Mouse (Mus musculus): ENCODE data around the gene Zbtb49. TPM values are rescaled to one million over a fixed set of nuclear protein-coding genes. Genes with fewer than 3 reads are reported as not detected.
A peak's percentile ranks its signal among the peaks of the same experiment; 100 is the strongest.

Zbtb49 gene
- polyA plus RNA-seq, 1 experiment from 2014 or later = 6.7 TPM

DNA sequence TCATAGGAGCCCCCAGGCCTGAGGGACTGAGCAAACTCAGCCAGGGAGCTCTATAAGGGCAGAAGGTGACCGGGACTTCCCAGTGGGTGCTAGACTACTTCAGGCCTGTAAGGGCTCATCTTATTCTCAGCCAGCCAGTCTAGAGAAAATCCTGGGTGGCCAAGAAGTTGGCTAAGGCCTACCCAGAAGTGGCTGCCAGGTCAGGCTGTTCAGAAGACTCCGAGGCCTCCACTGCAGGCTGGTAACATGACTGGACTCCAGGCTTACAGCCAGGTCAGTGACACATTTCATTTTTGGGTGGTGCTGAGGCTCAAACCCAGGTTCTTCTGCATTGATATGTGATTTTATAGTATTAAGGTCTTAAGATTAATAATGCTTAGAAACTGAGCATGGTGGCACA lies 20.6 kb downstream of the Zbtb49 start:
- Histone ChIP-seq H3K27me3 (replicated peaks; ENCODE audit: insufficient read depth, low read length) (no peaks in the 10 kb centered on the region), H3K9me3 (ENCODE audit: low read length) (no peaks in the 10 kb centered on the region), H3K4me1 (ENCODE audit: insufficient read depth, low read depth, low read length) (no peaks in the 10 kb centered on the region), H3K4me3 (ENCODE audit: low read depth, low read length) (no peak overlapping the region), H3K4me2 (replicated peaks; ENCODE audit: low read depth, low read length) (no peak overlapping the region), H3K9ac (replicated peaks; ENCODE audit: low read depth) (no peak overlapping the region), H3K36me3 (ENCODE audit: insufficient read depth, low read length) (0 out of 2 replicates have a peak, but pooled peaks cover 15% of the 10 kb centered on the region), H3K27ac (ENCODE audit: low read length) (no peak overlapping the region)
- DNase-seq (ENCODE audit: low spot score) (no peak), ATAC-seq (no peak)
- 88% methylated on average over 2 of the region's 2 CpGs for WGBS
- TF ChIP-seq EP300 (IDR thresholded peaks at IDR 0.05) = no peak
- no peak for TF ChIP-seq CTCF (IDR thresholded peaks at IDR 0.05)

DNA sequence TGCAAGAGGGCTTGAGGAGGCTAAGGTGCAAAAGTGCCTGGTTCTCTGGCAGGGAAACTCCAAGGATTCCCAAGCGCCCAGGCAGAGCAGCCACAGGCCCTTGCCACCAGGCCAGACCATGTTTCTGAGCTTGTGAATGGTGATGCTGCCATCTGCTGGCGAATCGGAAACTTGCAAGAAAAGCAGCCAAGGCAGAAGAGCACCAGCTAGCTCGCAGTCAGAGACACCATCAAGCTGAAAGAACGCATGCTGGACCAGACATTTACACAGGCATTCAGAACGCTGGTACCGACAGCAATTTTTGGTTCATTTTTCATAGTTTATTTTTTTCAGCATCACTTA lies 22.8 kb downstream of the Zbtb49 start:
- TF ChIP-seq EP300 (IDR thresholded peaks at IDR 0.05) (no peak), CTCF (IDR thresholded peaks at IDR 0.05) (peak; percentile 92)
- Histone ChIP-seq H3K4me1 (ENCODE audit: insufficient read depth, low read depth, low read length) (no peaks in the 10 kb centered on the region), H3K9me3 (ENCODE audit: low read length) (no peaks in the 10 kb centered on the region), H3K27me3 (replicated peaks; ENCODE audit: insufficient read depth, low read length) (no peaks in the 10 kb centered on the region), H3K36me3 (ENCODE audit: insufficient read depth, low read length) (0 out of 2 replicates have a peak, but pooled peaks cover 15% of the 10 kb centered on the region), H3K4me2 (replicated peaks; ENCODE audit: low read depth, low read length) (no peak overlapping the region), H3K9ac (replicated peaks; ENCODE audit: low read depth) (no peak overlapping the region), H3K27ac (ENCODE audit: low read length) (no peak overlapping the region), H3K4me3 (ENCODE audit: low read depth, low read length) (no peak overlapping the region)
- peak; percentile 74 for DNase-seq (ENCODE audit: low spot score)
- ATAC-seq = 0 out of 2 replicates have a peak, but pooled peaks have one; percentile 47
- WGBS = 17% methylated on average over 7 of the region's 7 CpGs

DNA sequence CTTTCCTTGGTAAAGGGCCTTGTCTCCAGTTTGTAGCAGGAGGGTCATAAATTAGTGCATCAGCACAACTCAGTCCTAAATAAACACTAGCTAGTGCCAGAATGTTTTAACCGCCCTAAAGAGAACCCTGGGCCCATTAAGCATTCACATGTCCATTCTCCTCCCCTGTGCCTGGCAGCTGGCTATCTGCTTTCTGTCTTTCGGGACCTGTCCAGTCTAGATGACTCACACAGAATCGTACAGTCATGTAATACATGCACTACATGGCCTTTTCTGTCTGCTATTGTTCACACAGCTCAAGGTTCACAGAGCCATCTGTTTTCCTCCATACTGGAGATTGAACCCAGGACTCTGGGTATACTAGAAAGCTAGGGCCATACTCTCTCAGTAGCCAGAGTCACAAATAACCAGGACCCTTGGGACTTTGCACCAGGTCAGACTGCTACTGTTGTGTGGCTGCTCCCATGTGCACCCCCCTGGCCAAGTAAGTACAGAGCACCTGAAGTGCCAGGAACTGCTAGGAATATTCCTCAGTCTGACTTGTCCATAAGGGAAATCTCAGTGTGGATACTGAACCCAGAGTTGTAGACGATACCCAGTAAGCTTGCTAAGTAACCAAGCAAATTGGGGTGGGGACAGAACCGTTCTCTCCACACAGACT lies 23.3 kb downstream of the Zbtb49 start:
- Histone ChIP-seq H3K4me1 (ENCODE audit: insufficient read depth, low read depth, low read length) (no peaks in the 10 kb centered on the region), H3K36me3 (ENCODE audit: insufficient read depth, low read length) (0 out of 2 replicates have a peak, but pooled peaks cover 15% of the 10 kb centered on the region), H3K27me3 (replicated peaks; ENCODE audit: insufficient read depth, low read length) (no peaks in the 10 kb centered on the region), H3K9ac (replicated peaks; ENCODE audit: low read depth) (no peak overlapping the region), H3K4me3 (ENCODE audit: low read depth, low read length) (no peak overlapping the region), H3K4me2 (replicated peaks; ENCODE audit: low read depth, low read length) (no peak overlapping the region), H3K27ac (ENCODE audit: low read length) (no peak overlapping the region), H3K9me3 (ENCODE audit: low read length) (no peaks in the 10 kb centered on the region)
- ATAC-seq (no peak), DNase-seq (ENCODE audit: low spot score) (no peak)
- TF ChIP-seq EP300 (IDR thresholded peaks at IDR 0.05) (no peak), CTCF (IDR thresholded peaks at IDR 0.05) (no peak)
- 67% methylated on average over 5 of the region's 5 CpGs for WGBS

DNA sequence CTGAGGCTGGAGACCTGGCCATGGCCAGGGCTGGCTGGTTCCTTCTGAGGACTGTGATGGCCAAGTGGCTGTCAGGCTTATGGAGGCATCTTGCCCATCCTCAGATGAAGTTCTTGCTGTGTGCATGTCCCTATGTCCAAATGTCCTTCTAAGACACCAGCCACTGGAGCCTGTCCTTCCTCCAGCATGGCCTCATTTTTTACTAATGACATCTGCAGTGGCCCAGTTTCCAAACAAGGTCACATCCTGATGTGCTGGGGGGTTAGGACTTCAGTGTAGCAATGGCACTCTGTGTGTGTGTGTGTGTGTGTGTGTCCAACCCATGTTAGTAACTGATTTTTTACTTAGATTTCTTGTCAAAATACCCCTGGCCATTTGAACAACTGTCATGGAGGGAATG lies 24.3 kb downstream of the Zbtb49 start:
- no peak for TF ChIP-seq EP300 (IDR thresholded peaks at IDR 0.05)
- no peak for TF ChIP-seq CTCF (IDR thresholded peaks at IDR 0.05)
- no peak overlapping the region for H3K4me2 ChIP-seq (replicated peaks; ENCODE audit: low read depth, low read length)
- no peak for ATAC-seq
- H3K4me3 ChIP-seq (ENCODE audit: low read depth, low read length) = no peak overlapping the region
- H3K9me3 ChIP-seq (ENCODE audit: low read length) = no peaks in the 10 kb centered on the region
- H3K9ac ChIP-seq (replicated peaks; ENCODE audit: low read depth) = no peak overlapping the region
- H3K27me3 ChIP-seq (replicated peaks; ENCODE audit: insufficient read depth, low read length) = no peaks in the 10 kb centered on the region
- H3K36me3 ChIP-seq (ENCODE audit: insufficient read depth, low read length) = 0 out of 2 replicates have a peak, but pooled peaks cover 7% of the 10 kb centered on the region
- no peak overlapping the region for H3K27ac ChIP-seq (ENCODE audit: low read length)
- H3K4me1 ChIP-seq (ENCODE audit: insufficient read depth, low read depth, low read length) = no peaks in the 10 kb centered on the region
- no peak for DNase-seq (ENCODE audit: low spot score)

DNA sequence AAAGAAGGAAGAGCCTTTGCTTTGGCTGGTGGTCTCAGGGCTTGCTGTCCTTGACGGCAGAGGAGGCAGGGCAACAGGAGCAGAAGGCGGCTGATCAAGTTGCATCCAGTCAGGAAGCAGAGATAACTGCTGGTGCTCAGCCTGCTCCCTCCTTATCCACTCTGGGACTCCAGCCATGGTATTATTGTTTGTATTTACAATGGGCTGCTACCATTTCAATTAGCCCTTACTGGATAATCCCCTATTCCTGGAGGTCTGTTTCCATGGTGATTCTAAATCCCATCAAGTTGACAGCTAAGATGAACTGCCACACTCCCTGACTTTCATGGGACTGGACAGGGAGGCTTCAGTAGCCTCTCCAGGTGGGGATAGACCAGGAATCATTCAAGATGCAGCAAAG lies 25.3 kb downstream of the Zbtb49 start:
- Histone ChIP-seq H3K27me3 (replicated peaks; ENCODE audit: insufficient read depth, low read length) (no peaks in the 10 kb centered on the region), H3K36me3 (ENCODE audit: insufficient read depth, low read length) (no peaks in the 10 kb centered on the region), H3K4me3 (ENCODE audit: low read depth, low read length) (no peak overlapping the region), H3K9ac (replicated peaks; ENCODE audit: low read depth) (no peak overlapping the region), H3K4me2 (replicated peaks; ENCODE audit: low read depth, low read length) (no peak overlapping the region), H3K4me1 (ENCODE audit: insufficient read depth, low read depth, low read length) (no peaks in the 10 kb centered on the region), H3K9me3 (ENCODE audit: low read length) (no peaks in the 10 kb centered on the region), H3K27ac (ENCODE audit: low read length) (no peak overlapping the region)
- 43% methylated on average over 2 of the region's 2 CpGs for WGBS
- no peak for TF ChIP-seq EP300 (IDR thresholded peaks at IDR 0.05)
- TF ChIP-seq CTCF (IDR thresholded peaks at IDR 0.05) = no peak
- DNase-seq (ENCODE audit: low spot score) (no peak), ATAC-seq (no peak)

DNA sequence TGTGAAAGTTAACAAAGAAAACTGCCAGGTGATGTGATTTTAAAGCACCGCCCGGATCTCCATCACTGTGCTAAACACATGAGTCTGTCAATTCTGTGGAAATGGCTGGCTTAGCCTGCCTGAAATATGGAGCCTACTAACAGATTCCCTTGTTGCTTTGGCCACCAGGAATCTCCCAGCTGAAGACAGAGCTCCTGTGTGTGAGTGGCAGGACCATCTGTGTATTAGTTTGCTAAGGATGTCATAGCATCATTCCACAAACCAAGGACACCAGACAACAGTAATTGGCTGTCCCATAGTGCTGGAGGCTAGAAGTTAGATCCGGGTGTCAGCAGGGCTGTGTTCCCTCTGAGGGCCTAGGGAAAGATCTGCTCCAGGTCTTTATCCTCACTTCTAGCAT lies 29.4 kb downstream of the Zbtb49 start:
- no peaks in the 10 kb centered on the region for H3K9me3 ChIP-seq (ENCODE audit: low read length)
- DNase-seq (ENCODE audit: low spot score) = no peak
- TF ChIP-seq CTCF (IDR thresholded peaks at IDR 0.05) (no peak), EP300 (IDR thresholded peaks at IDR 0.05) (no peak)
- no peaks in the 10 kb centered on the region for H3K4me1 ChIP-seq (ENCODE audit: insufficient read depth, low read depth, low read length)
- H3K27ac ChIP-seq (ENCODE audit: low read length) = no peak overlapping the region
- no peak overlapping the region for H3K9ac ChIP-seq (replicated peaks; ENCODE audit: low read depth)
- no peaks in the 10 kb centered on the region for H3K36me3 ChIP-seq (ENCODE audit: insufficient read depth, low read length)
- WGBS = 94% methylated on average over 3 of the region's 3 CpGs
- ATAC-seq = no peak
- H3K4me2 ChIP-seq (replicated peaks; ENCODE audit: low read depth, low read length) = no peak overlapping the region
- no peak overlapping the region for H3K4me3 ChIP-seq (ENCODE audit: low read depth, low read length)
- H3K27me3 ChIP-seq (replicated peaks; ENCODE audit: insufficient read depth, low read length) = no peaks in the 10 kb centered on the region

DNA sequence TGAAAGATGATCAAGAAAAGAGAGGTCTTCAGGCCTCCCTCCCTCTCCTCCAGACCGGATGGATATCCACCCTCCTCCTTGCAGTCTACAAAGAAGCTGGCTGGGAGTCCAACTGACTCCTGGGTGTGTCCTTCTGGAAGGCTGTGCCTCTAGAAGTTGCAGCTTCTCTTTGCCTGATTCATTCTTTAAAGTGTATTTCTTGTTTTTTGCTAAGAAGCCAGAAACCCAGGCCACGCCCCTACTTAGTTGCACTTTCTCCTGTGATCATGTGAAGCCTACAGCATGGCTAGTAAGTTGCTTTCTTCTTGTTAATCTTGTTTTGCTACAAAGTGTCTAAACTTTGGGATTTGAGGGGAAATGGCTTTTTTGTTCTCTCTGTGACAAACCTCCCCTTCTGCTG lies 33.3 kb downstream of the Zbtb49 start:
- Histone ChIP-seq H3K4me2 (replicated peaks; ENCODE audit: low read depth, low read length) (no peak overlapping the region), H3K36me3 (ENCODE audit: insufficient read depth, low read length) (no peaks in the 10 kb centered on the region), H3K4me3 (ENCODE audit: low read depth, low read length) (no peak overlapping the region), H3K4me1 (ENCODE audit: insufficient read depth, low read depth, low read length) (no peaks in the 10 kb centered on the region), H3K27me3 (replicated peaks; ENCODE audit: insufficient read depth, low read length) (no peaks in the 10 kb centered on the region), H3K27ac (ENCODE audit: low read length) (no peak overlapping the region), H3K9ac (replicated peaks; ENCODE audit: low read depth) (no peak overlapping the region), H3K9me3 (ENCODE audit: low read length) (no peaks in the 10 kb centered on the region)
- TF ChIP-seq EP300 (IDR thresholded peaks at IDR 0.05) (no peak), CTCF (IDR thresholded peaks at IDR 0.05) (no peak)
- no peak for ATAC-seq
- no peak for DNase-seq (ENCODE audit: low spot score)
- WGBS = 94% methylated on average over 2 of the region's 2 CpGs

Measured in lung, postnatal 0 days (tissue).